Mouse (Mus musculus): ENCODE measurements around the gene Fth1.
"Not testable (repeated sequence)": the region's sequence is repeated elsewhere in the genome, so short reads cannot be mapped to it uniquely, and the experiment has no call there.

Gene Fth1

DNA sequence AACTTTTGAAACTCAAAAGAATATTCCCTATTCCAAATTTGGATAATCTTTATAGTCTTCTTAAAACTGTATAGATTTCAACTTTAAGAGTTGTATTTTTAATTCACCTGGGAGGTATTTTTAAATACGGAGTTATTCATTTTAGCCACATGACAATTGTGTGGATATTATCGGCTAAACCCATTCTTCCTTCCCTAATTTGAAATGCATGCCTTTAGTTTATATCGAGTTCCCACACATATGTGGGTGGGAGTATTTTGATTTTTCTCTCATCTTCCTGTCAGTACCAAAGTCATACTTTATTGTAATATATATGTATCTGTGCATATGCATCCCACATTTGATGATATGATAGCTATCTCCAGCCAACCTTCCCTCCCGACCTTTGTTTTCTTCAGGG lies at the start of gene Fth1:
Fth1 (plus strand) TSS at position 341 of the 400 bp plus-strand sequence.
- DNase-seq (ENCODE audit: low spot score) = no peak

DNA sequence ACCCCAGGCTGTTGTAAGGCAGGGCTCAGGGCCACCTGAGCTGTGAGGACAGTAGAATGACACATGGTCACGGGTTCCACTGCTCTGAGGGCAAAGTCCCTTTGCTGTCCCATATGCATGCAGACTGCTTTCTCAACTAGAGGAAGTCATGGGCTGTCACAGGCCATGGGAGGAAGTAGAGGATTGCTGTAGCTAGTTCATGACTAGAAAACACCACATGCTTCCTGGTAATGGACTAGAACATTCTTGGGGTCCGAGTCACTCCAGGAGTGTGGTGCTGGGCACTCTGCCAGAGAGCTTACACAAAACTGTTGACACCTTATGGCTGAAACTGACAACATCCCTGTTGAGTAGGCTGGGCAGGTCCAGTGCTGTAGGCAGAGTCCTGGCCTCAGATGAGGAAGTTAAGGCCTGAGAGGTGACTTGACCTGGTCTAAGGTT lies 49.2 kb upstream of the Fth1 start:
- not testable (repeated sequence) for DNase-seq (ENCODE audit: low spot score)

DNA sequence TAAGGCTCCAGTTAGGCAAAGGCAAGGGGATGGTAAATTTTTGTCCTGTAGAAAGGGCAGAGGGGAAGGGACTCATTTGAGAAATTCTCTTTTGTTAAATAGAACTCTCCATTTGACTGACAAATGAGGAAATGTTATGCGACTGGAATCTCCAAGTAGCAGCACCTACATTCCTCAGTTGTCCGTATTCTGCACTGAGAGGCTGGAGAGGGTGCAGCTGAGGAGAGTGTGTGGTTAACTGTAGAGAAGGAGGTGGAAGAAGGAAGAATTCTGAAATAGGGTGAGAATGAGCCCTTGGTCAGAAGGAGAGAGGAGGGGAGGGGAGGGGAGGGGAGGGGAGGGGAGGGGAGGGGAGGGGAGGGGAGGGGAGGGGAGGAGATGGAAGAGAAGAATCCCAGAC lies 46.5 kb upstream of the Fth1 start:
- DNase-seq (ENCODE audit: low spot score) = no peak

DNA sequence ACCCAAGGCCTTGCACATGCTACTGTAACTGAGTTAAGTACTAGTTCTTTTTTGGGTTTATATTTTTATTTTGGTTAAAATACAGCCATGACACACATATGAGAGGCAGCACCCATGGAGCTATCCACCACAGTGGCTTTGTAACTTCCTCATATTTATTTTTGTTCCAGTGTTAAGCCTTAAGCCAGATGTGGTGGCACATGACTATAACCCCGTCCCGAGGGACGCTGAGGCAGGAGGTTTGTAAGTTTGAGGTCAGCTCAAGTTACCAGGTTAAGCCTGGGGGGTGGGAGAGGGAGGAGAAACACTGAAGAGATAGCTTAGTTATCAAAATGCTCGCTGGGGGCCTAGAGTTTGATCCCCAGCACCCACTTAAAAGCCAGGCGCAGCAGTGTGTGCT lies 43.8 kb upstream of the Fth1 start:
- DNase-seq (ENCODE audit: low spot score) = no peak

DNA sequence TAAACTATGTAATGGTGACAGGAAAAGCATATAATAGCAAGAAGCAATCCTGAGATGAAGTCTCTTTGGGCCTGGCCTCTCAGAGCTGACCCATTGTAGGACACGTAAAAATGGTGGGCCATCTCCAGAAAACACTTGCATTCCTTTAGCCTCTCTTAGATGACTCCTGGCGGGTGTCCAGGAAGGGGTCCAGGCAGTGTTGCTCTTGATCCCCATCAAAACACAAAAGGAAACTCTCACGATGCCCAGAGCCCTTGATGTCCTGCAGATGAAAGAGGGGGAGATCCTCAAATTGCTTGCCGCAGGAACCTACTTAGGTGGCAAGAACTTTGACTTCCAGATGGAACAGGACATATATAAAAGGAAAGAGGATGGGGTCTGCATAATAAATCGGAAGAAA lies 43.0 kb upstream of the Fth1 start:
- no peak for DNase-seq (ENCODE audit: low spot score)

DNA sequence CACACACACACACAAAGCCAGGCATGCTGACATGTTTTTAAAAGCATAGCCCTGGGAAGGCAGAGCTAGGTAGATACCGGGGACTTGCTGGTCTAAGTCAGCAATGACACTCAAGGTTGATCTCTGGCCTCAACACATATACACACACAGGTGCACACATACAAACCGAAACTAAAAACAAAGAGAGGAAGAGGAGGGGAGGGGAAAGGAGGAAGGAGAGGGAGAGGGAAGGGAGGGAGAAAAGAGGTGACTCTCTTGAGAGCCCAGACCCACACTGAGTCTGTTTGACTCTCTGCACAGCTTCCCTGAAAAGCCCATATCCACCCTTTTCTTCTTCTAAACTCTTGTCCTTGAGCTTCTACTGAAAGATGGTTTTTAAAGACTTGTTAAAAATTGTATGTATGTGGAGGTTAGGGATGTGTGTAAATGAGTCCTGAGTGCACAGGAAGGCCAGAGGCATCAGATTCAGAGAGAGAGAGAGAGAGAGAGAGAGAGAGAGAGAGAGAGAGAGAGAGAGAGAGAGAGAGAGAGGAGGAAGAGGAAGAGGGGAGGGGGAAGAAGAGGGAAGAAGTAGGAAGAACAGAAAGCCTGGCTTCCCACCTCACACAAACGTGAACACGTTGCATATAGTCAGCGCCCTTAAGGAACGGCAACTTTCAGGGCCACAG lies 42.1 kb upstream of the Fth1 start:
- no peak for DNase-seq (ENCODE audit: low spot score)

DNA sequence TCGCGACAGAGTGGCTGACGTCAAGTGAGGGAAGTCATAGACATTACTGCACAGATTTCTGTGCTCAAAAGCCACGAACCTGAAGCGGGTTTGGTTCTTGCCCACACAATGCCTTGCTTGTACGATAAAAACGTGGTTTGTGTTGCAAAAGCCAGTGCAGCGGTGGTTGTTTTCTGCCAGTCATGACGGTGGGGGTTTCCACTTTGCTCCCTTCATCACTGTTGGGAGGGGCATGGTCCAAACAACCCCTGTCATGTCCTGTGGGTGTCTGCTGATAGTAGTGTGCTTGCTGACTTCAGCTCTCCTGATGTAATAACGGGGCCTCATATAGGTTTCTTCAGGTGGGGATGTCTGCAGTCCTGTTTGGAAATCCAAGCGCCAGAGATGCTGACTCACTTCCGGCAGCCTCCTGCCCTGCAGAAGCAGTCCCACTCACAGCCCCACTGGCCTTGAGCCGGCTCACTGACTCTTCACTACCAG lies 41.5 kb upstream of the Fth1 start:
- DNase-seq (ENCODE audit: low spot score) = peak; percentile 36

DNA sequence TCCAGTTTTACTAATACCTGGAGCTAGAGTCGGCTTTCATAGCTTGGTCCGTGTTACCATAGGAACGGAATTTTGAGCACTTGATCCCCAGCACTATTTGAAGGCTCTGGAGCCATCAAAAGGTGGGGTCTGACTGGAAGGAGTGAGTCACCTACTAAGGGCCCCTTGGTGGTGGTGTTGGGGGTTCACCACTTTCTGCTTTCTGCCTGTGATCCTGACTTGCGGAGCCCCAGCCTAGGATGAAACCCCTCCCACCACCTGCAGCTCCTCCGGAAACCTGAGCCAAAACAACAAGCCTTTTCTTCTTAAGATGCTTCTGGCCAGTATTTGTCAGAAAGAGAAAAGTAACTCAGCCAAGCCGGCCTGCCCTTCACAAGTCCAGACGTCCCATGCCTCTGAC lies 40.6 kb upstream of the Fth1 start:
- no peak for DNase-seq (ENCODE audit: low spot score)

DNA sequence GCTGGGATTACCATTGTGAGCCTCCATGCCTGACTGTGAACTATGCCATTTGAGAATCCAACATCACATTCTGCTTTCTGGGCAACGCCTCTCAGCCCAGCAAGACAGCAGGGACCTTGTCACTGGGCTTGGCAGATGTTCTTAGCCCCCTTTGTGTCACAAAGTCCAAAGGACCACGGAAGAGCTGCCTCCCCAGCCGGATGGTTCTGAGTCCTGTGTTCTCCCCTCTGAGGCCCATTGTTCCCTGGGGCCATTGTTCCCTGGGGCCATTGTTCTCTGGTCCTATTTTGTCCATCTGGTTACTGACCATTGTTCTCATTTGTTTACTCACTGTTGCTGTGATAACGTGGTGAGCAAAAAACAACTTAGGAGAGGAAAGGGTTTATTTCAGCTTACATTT lies 39.5 kb upstream of the Fth1 start:
- DNase-seq (ENCODE audit: low spot score) = no peak

DNA sequence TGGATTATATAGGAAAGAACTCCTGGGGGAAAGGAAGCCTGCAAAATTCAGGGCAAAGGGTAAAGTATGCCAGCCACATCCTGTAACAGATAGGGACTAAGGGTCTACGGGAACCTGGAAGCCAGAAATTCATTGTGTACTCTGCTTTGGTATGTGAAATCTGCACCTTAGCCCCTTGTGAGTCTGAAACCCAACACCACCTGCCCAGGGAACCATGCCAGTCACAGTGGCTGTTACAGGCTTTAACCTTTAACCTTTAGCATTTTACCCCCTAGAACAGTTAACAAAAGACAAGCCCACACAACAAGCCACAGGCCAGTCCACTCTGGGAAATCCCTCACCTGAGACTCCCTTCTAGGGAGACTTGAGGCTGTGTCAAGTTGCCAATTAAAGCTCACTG lies 38.6 kb upstream of the Fth1 start:
- no peak for DNase-seq (ENCODE audit: low spot score)

DNA sequence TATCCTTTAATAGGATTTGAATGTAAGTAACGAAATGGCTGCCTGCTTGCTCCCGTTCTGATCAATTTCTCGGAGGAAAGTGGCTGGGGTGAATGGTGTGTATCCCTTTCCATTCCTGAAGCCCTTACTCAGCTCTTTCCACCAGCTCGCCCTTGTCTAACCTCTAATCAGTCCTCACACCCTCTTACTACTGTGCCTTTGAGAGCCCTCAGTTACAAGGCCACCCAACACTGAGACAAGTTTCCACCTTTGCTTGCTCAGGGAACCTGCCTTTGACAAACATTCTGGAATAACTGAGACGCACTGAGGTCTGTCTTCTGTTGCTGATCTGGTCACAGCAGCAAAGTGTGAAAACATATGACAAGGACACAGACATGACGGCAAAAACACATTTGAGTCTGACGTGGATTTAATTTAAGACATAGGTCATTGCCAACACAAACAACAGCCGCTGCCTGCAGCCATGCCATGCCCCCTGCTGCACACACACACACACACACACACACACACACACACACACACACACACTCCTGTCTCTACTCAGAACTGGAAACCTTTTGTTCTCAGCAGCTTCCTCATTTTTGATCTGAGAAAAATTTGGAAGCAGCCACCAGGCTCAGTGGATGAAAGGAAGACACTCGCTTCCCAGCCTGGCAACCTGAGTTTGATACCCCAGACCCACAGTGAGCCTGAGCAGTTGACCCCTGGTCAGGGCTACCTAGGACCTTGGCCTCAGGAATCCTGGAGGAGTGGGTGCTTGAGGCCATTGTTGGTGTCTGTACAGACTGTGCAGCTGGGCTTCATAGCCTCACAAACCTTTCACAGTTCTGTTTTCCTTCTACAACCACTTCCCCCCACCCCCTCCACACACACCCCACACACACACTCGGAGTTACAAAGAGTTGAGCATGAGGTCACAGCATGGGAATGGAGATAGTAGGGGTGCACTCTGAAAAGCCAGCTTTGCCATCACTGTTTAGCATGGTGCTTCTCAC lies 37.6 kb upstream of the Fth1 start:
- DNase-seq (ENCODE audit: low spot score) = no peak

DNA sequence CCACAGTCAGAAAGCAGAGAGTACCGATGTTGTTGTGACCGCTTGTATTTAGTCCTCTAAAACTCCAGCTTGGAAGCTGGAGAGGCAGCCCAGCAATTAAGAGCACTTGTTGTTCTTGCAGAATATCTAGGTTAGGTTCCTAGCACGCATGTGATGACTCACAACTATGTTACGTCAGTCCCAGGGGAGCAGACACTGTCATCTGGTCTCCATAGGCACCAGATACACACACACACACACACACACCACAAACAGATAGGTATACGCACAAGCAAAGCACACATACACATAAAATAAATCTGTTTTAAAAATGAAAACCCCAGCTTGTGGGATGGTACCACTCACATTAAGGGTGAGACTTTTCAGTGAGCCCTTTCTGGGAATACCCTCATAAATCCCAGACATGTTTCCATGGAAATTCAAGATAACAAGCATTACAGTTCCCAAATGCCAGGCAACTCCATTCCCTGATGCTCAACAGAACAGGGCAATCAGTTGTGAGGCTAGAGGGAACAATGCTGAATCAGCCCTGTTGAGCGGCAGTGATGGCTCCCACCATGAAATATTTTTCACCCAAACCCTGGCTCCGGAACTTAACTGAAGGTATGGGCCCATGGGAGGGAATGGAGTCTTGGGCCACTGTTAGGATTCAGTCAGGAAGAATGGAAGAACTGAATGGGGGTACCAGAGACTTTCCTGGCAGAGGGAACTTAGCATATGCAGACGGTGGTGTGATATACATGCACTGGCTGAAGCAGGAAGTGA lies 34.4 kb upstream of the Fth1 start:
- no peak for DNase-seq (ENCODE audit: low spot score)

DNA sequence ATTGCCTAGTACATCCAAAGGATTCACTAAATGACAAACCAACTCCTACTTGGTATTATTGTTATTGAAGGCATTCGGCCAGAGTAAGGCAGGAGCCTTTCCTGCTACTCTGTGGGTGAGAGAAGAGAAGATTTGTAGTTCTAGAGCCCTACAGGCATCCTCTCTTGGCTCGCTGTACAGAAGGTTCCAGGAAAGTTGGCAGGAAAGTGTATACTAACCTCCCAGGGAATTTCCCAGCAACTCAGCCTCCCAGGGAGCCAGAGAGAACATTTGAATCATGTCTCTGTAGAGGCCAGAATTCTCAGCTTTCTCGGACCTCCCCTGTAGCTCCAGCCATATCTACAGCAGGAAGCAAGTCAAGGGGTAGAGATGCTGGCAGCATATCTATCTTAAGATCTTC lies 33.4 kb upstream of the Fth1 start:
- no peak for DNase-seq (ENCODE audit: low spot score)

DNA sequence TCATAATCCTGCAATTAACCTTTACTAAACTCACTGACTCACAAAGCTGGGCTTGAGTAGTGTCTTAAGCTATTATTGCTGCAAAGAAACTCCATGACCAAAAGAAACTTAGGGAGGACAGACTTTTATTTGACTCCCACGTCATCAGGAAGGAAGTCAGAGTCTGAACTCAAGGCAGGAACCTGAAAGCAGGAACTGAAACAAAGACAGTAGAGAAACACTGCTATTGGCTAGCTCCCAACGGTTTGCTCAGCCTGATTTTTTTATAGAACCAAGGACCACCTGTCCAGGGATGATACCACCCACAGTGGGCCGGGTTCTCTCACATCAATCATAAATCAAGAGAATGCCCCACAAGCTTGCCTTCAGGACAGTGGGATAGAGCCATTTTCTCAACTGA lies 28.0 kb upstream of the Fth1 start:
- no peak for DNase-seq (ENCODE audit: low spot score)

DNA sequence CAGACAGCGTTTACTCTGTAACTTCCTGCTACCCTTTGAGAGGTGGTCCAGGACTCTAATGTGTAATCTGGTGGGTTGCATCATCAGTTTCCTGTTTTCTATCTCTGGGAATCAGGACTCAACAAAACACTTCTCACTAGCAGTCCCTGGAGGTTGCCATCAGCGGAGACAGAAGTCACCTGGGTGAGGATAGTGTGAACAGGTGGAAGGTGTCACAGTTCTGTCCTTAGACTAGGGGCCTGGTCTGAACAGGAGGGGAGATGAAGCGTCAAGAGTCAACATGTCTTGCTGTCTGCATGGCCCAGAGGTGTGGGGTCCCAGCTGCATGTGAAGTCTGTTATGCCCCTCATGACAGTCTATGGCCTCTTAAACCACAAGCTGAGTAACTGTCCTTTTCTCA lies 27.5 kb upstream of the Fth1 start:
- no peak for DNase-seq (ENCODE audit: low spot score)

DNA sequence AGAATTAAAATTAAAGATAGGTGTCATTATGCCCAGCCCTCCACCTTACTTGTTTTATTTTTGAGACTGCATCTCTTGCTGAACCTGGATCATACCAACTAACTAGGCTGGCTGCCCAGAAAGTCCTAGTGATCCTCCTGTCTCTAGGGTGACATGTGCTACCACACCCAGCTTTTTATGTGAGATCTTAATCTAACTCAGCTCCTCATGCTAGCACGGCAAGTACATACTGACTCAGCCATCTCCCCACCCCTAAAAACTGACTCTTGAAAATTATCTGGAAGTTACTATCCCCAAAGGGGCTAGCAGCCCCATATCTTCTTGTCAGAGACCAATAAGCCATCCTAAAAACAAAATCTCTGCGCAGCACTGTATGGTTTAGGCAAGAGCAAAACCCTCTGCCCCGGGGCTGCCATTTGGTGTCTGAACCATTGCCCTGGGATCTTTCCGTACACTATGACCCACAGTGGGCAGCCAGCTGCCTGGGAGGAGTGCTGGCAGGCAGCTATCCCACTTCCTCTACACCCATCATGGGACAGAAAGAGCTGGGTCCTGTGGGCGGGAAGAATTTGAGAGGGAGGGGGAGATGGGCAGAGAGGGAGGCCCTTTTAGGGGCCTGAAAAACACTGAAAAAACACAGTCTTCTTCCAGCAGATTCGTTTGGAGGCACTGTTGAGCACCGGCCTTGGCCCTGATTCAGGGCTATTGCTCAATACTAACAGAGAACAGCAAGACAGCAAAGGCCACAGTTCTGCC lies 26.2 kb upstream of the Fth1 start:
- DNase-seq (ENCODE audit: low spot score) = peak; percentile 57

DNA sequence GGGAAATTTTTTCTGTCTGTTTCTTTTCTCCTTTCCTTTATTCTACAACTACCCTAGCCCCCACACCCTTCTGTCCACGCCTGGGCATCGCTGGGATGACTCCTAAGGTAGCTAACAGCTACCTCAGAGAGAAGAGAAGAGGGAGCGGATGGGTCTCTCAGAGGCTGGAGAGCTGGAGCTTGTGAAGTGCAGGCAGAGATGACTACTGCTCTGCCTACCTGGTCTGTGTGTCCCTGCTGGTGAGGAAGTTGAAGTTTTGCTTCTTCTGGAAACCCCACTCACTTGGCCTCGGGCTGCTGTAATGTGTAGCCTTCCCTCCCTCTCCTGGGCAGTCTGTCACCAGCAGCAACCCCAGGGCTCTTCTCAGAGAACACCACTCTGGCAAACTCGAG lies 25.6 kb upstream of the Fth1 start:
- DNase-seq (ENCODE audit: low spot score) = peak; percentile 39

DNA sequence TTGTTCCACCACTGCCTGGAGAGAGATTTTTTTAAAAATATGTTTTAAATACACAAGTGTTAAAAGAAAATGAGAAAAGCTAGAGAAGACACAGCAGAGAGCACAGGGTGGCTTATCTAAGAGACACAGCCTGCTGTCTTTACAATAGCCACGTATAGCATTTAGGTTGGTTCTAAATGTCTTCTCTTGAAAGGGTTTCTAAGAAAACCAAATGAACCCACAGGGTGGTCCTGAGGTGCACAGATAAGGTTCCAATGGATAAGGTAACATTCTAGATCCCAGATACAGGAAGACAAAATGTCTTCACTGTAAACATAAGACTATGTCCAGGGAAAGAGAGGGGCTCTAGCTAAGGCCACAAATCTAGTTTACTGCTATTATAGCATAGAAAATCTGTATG lies 25.0 kb upstream of the Fth1 start:
- DNase-seq (ENCODE audit: low spot score) = no peak

DNA sequence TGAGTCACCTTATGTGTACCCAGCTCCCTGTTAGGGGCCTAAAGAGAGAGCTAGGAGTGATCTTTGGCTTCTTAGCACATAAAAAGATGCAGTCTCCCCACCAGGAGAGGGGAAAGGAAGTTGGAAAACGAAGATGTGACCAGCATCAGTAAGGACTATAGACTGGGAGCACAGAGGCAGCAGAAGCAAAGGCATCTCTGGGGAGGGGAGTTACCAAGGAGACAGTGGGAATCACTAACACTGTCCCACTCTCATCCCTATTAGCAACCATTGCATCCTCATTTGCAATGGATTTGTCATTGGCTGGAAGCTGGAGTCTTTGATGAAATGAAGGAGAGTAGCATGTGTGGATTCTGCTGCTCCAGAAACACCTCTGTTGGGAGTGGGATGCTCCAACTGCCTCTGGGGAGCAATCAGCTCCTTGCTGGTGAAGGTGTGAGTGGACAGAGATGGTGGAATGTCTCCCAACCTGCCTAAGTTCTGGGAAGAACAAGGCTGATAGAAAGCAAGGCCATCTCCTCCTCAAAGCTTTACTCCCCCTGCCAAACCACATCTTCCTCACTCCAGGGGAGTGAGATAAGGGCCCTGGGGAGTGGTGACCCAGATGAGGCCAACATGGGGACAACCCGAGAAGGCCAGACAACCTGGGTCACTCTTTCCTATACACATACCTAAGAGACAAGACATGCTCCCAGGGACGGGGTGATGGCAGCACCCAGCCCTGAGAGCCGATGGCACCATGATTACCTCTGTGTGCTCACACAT lies 23.6 kb upstream of the Fth1 start:
- no peak for DNase-seq (ENCODE audit: low spot score)

DNA sequence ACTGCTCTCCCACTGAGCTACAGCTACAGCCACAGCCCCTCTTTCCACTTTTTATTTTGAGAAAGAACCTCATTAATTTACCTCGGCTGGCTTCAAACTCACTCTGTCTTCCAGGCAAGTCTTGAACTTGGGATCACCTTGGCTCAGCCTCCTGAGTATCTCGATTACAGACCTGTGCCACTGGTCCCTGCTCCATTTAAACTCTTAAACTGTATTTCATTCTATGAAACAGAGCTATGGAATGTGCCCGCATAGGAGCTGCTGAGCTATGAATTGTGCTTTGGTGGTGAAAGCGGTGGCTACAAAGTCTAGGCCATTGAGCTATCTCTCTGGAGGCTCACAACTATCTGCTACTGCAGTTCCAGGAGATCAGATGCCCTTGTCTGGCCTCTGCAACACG lies 22.4 kb upstream of the Fth1 start:
- DNase-seq (ENCODE audit: low spot score) = no peak

DNA sequence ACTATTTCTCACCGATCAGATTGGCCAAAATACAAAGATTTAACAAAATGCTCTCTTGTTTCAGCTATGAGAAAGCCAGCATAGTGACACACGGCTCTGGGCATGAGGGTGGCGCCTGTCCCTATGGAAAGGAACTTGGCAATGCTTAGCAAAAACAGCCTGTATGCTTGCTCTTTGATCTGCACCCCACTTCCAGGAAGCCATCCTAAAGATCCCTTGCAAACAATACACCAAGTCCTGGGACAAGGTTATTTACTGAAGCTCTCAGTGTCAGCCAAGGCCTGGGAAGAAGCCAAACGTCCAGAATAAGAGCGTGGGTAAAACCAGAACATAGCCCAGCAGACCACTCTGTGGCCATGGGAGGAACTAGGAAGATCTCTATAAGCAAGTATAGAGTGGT lies 19.6 kb upstream of the Fth1 start:
- DNase-seq (ENCODE audit: low spot score) = no peak

All from yolk sac, embryonic 10.5 days (tissue).